Mouse (Mus musculus): ENCODE measurements around the gene Clasp1. TPM values are rescaled to one million over a fixed set of nuclear protein-coding genes. Genes with fewer than 3 reads are reported as not detected.

The Clasp1 gene
- total RNA-seq, 2 experiments from 2014 or later = 34.0 to 43.6 TPM

DNA sequence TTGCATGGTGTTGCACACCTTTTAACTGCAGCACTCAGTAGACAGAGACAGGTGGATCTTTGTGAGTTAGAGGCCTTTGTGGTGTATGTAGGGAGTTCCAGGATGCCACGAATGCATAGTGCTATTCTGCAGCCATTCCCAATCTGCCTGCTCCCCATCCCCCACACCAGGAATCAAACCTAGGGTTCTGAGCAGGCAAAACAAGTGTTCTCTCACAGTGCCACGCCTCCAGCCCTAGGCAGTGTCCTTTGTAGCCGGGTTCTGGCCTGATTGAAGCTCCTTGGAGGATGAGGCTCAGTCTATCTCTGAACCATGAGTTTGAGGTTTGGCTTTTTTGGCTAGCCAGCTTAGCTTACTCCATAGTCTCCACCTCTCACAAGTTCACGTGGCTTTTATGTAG is 256.8 kb downstream of the Clasp1 start:
- no peak for ATAC-seq (ENCODE audit: poor library complexity, severe bottlenecking)

GRCm38 (mm10) chr1:118648015-118648414 is 259.2 kb downstream of the Clasp1 start:
- ATAC-seq (ENCODE audit: poor library complexity, severe bottlenecking) = no peak

- no peak for ATAC-seq (ENCODE audit: poor library complexity, severe bottlenecking)
Measured at GRCm38 (mm10) chr1:118649933-118650770, 261.3 kb downstream of the Clasp1 start.

- ATAC-seq (ENCODE audit: poor library complexity, severe bottlenecking) = no peak
Measured at GRCm38 (mm10) chr1:118650771-118651080, 261.9 kb downstream of the Clasp1 start.

DNA sequence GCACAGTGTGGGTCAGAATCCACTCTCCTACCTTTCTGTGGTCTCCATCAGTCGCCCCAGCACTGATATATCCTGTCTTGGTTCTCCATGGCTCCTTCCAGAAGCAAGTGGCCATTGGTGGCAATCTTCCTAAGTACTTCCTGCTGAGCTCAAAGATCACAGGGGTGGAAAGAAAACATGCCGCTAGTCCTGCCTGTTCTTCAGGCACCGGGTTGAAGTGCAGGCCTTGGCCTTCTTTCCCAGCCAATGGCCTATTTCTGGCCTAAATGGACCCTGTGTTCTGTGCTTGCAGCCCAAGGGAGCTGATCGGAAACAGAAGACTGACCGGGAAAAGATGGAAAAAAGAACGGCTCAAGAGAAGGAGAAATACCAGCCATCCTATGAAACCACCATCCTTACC is 269.9 kb downstream of the Clasp1 start:
- no peak for ATAC-seq (ENCODE audit: poor library complexity, severe bottlenecking)

GRCm38 (mm10) chr1:118660880-118661465 is 272.1 kb downstream of the Clasp1 start:
- ATAC-seq (ENCODE audit: poor library complexity, severe bottlenecking) = no peak

Other genes starting within 250 kb of the Clasp1 start
- not detected in 2 replicates for gene Gm29106, start 212.5 kb upstream of the Clasp1 start, total RNA-seq (2015)
- not detected in 2 replicates for gene Gm29106, start 212.5 kb upstream of the Clasp1 start, total RNA-seq (2017)
- gene Tsn, start 77.3 kb upstream of the Clasp1 start, total RNA-seq (2015) = 44.7 and 48.5 TPM in 2 replicates
- 35.7 and 43.1 TPM in 2 replicates for gene Tsn, start 77.3 kb upstream of the Clasp1 start, total RNA-seq (2017)
- gene Nifk, start 67.2 kb upstream of the Clasp1 start, total RNA-seq (2015) = 54.6 and 61.2 TPM in 2 replicates
- 51.1 and 64.4 TPM in 2 replicates for gene Nifk, start 67.2 kb upstream of the Clasp1 start, total RNA-seq (2017)
- gene Tfcp2l1, start 238.9 kb downstream of the Clasp1 start, total RNA-seq (2015) = not detected in 2 replicates
- not detected in 2 replicates for gene Tfcp2l1, start 238.9 kb downstream of the Clasp1 start, total RNA-seq (2017)

Measured in megakaryocyte, adult 5-6 weeks (primary cell).